ENCODE assay signal across 26 mouse cellular contexts in the genomic region with DNA sequence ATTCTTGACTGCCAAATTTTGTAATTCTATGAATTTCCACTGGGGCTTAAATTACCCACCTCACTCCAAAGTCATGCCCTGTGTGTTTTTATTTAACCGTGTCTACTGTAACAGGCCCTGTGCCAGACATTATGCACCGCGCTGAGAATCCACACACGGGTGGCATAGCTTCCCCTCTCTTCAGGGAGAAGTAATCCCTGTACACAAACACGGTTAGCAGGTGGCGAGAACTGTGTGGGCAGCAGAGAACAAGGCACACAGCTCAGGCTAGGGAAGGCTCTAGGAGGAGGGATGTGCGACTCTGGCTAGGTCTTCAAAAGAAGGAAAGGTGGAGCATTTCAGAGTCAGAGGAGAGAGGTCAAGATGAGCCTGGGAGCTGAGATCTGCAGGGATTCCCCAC. TPM values are rescaled to one million over a fixed set of nuclear protein-coding genes. Genes with fewer than 3 reads are reported as not detected.
DNase-seq lines count a peak whose midpoint lies in the region; ATAC-seq and TF ChIP-seq lines count a peak whose summit lies in the region.
"Had no signal": no experiment of that assay in that cellular context is flagged by ENCODE, and none has a peak within 500 bp of the region (broad histone marks: within the 10 kb centered on the region; RNA-seq: fewer than 3 reads in every experiment).

No protein-coding gene starts in this region.

- no peaks in the 10 kb centered on the region for H3K36me3 ChIP-seq in midbrain, embryonic 10.5 days
- H3K36me3 ChIP-seq in midbrain, embryonic 13.5 days, result no peaks in the 10 kb centered on the region
- H3K36me3 ChIP-seq: forebrain, embryonic 12.5 days; forebrain, embryonic 15.5 days; heart, embryonic 12.5 days; heart, embryonic 15.5 days; hindbrain, embryonic 10.5 days; hindbrain, embryonic 13.5 days had no signal

- WGBS in midbrain, embryonic 10.5 days, result 33% methylated on average over 7 of the region's 7 CpGs
- 25% methylated on average over 7 of the region's 7 CpGs for WGBS in midbrain, embryonic 13.5 days

- no peak overlapping the region for H3K27ac ChIP-seq in layer of hippocampus, adult 2 months
- H3K27ac ChIP-seq in midbrain, embryonic 10.5 days (replicated peaks), result peak overlapping the region; percentile 33
- no peak overlapping the region for H3K27ac ChIP-seq in midbrain, embryonic 13.5 days
- H3K27ac ChIP-seq: forebrain, embryonic 12.5 days; forebrain, embryonic 15.5 days; heart, embryonic 15.5 days; hindbrain, embryonic 13.5 days had no signal

- no peak overlapping the region for H3K4me2 ChIP-seq in midbrain, embryonic 13.5 days (replicated peaks)
- H3K4me2 ChIP-seq: forebrain, embryonic 12.5 days; forebrain, embryonic 15.5 days; heart, embryonic 12.5 days; heart, embryonic 15.5 days; hindbrain, embryonic 13.5 days had no signal

- H3K9me3 ChIP-seq in midbrain, embryonic 10.5 days (replicated peaks), result no peaks in the 10 kb centered on the region
- no peaks in the 10 kb centered on the region for H3K9me3 ChIP-seq in midbrain, embryonic 13.5 days
- H3K9me3 ChIP-seq: forebrain, embryonic 12.5 days; forebrain, embryonic 15.5 days; heart, embryonic 12.5 days; heart, embryonic 15.5 days; hindbrain, embryonic 10.5 days; hindbrain, embryonic 13.5 days had no signal

- no peak overlapping the region for H3K9ac ChIP-seq in midbrain, embryonic 13.5 days (replicated peaks)
- H3K9ac ChIP-seq: forebrain, embryonic 12.5 days; forebrain, embryonic 15.5 days; heart, embryonic 12.5 days; heart, embryonic 15.5 days; hindbrain, embryonic 13.5 days had no signal

- peak; percentile 50 for TF ChIP-seq CTCF in layer of hippocampus, adult 2 months (conservative IDR thresholded peaks at IDR 0.05)

- peaks cover 46% of the 10 kb centered on the region for H3K4me1 ChIP-seq in midbrain, embryonic 10.5 days
- H3K4me1 ChIP-seq in midbrain, embryonic 13.5 days (replicated peaks), result peaks cover 36% of the 10 kb centered on the region

- H3K27me3 ChIP-seq in midbrain, embryonic 10.5 days (ENCODE audit: low read depth, poor library complexity, severe bottlenecking), result peaks cover 33% of the 10 kb centered on the region
- peaks cover 9% of the 10 kb centered on the region for H3K27me3 ChIP-seq in midbrain, embryonic 13.5 days
- H3K27me3 ChIP-seq: forebrain, embryonic 15.5 days; heart, embryonic 12.5 days had no signal

- DNase-seq in layer of hippocampus, adult 2 months (ENCODE audit: low spot score in 2 of 2), result no peak
- no peak for DNase-seq in layer of hippocampus, postnatal 25 days (ENCODE audit: extremely low spot score in 1 of 2, low spot score in 1 of 2)
- DNase-seq in midbrain, embryonic 10.5 days (ENCODE audit: low spot score), result no peak
- peak; percentile 34 to 47 for DNase-seq in right cerebral cortex, adult 2 months (ENCODE audit: low spot score in 2 of 2)
- no peak for DNase-seq in right cerebral cortex, postnatal 10 days (ENCODE audit: low spot score in 2 of 2)
- DNase-seq: adrenal gland, adult 2 months; adrenal gland, postnatal 14 days; cerebellum, adult 11-12 months; cerebellum, adult 8-10 months; cerebellum, postnatal 10 days; cerebellum, postnatal 36 days; gastrocnemius, postnatal 25 days; heart, adult 18-20 months; heart, postnatal 10 days; heart, postnatal 36 days had no signal

- ATAC-seq in midbrain, embryonic 13.5 days, result no peak
- ATAC-seq in erythroblast, adult 5-6 weeks (replicated peaks; ENCODE audit: low FRiP score, poor library complexity, severe bottlenecking), result peak; percentile 30; the same call in 1 of the 2 replicates
- ATAC-seq in megakaryocyte-erythroid progenitor cell, adult 5-6 weeks (replicated peaks; ENCODE audit: low FRiP score, low TSS enrichment, poor library complexity, severe bottlenecking), result no peak
- ATAC-seq: CD4-positive, CD25-positive, alpha-beta regulatory T cell, adult 4 months; forebrain, embryonic 15.5 days; hindbrain, embryonic 16.5 days had no signal

- H3K4me3 ChIP-seq in layer of hippocampus, adult 2 months, result no peak overlapping the region
- no peak overlapping the region for H3K4me3 ChIP-seq in midbrain, embryonic 10.5 days
- H3K4me3 ChIP-seq in midbrain, embryonic 13.5 days (replicated peaks), result no peak overlapping the region
- H3K4me3 ChIP-seq: forebrain, embryonic 12.5 days; forebrain, embryonic 15.5 days; heart, embryonic 12.5 days; heart, embryonic 15.5 days; hindbrain, embryonic 10.5 days; hindbrain, embryonic 13.5 days had no signal

RNA-seq across cellular contexts. Expression of gene Podxl, which starts 3.4 kb away (rescaled TPM):
- 10 to 100 TPM; 16.8 to 18.9 TPM for total RNA-seq in layer of hippocampus, adult 2 months (2021)
- 10 to 100 TPM; 14.0 to 17.2 TPM for total RNA-seq in layer of hippocampus, postnatal 25 days (2021)
- polyA plus RNA-seq in midbrain, embryonic 10.5 days (2016; fragmentation: Nextera tagmentation; extraction: Ambion mirVana), result 19.7 and 22.4 TPM in 2 replicates
- polyA plus RNA-seq in midbrain, embryonic 13.5 days (2015; fragmentation: Nextera tagmentation; extraction: Ambion mirVana), result 12.3 and 14.1 TPM in 2 replicates
- total RNA-seq in erythroblast, adult 5-6 weeks (2015; ENCODE audit: low replicate concordance), result not detected in 2 replicates
- not detected in 2 replicates for total RNA-seq in erythroblast, adult 5-6 weeks (2017; ENCODE audit: low replicate concordance)
- 0.92 and 1.8 TPM in 2 replicates for total RNA-seq in megakaryocyte-erythroid progenitor cell, adult 5-6 weeks (2014; fragmentation: Nextera tagmentation)
- total RNA-seq in megakaryocyte-erythroid progenitor cell, adult 5-6 weeks (2017), result 0.23 and 0.72 TPM in 2 replicates
- polyA plus RNA-seq: CD4-positive, CD25-positive, alpha-beta regulatory T cell, adult 4 months had no signal

Comparison
In these comparisons a context has a peak if more than half of its experiments do, and no peak if none do; other contexts are left out.
1. DNase-seq: peak in right cerebral cortex, adult 2 months (2 of 2); none in layer of hippocampus, adult 2 months (0 of 2), layer of hippocampus, postnatal 25 days (0 of 2), midbrain, embryonic 10.5 days (single experiment) and right cerebral cortex, postnatal 10 days (0 of 2).
2. RNA of gene Podxl, which starts 3.4 kb away (total RNA-seq): 16.8 to 18.9 TPM in layer of hippocampus, adult 2 months and 14.0 to 17.2 TPM in layer of hippocampus, postnatal 25 days; 0.23 to 1.8 TPM in megakaryocyte-erythroid progenitor cell, adult 5-6 weeks and not detected in erythroblast, adult 5-6 weeks; every median in the first group is over 4 times any median in the second.